Mouse (Mus musculus) ES-E14 (cell line): Measurements from ENCODE around the gene Cacna1d. TPM values are rescaled to one million over a fixed set of nuclear protein-coding genes. Genes with fewer than 3 reads are reported as not detected.
A peak's percentile ranks its signal among the peaks of the same experiment; 100 is the strongest.

ENCODE experiments used
- DNase-seq: peaks from one replicate; pipeline ENCODE4 v3.0.0-alpha.2; 2013; ENCODE audit warnings: low read depth, low spot score
- H3K27ac ChIP-seq: 2 replicates; pipeline ENCODE4 v1.5.1; 2012; ENCODE audit warnings: low read depth, mild to moderate bottlenecking, low read length, moderate library complexity, mixed read lengths; ENCODE audit not compliant: poor library complexity, insufficient read depth, severe bottlenecking
- H3K36me3 ChIP-seq: 2 replicates; pipeline ENCODE4 v1.6.1; 2012; ENCODE audit warnings: mild to moderate bottlenecking, low read length, moderate library complexity, mixed read lengths; ENCODE audit not compliant: control insufficient read depth, poor library complexity, insufficient read depth, severe bottlenecking
- H3K4me1 ChIP-seq, 2 experiments: fragments of 150-350 bp in 1 of 2; sonication (generic) in 1 of 2; 2 replicates each; pipeline ENCODE4 v1.6.1; 2012; ENCODE audit warnings: low read length in 2 of 2, mild to moderate bottlenecking in 1 of 2, mixed read lengths in 1 of 2; ENCODE audit not compliant: control insufficient read depth in 2 of 2, insufficient read depth in 2 of 2, poor library complexity in 1 of 2
- H3K4me3 ChIP-seq, 2 experiments: fragments of 150-350 bp in 1 of 2; sonication (generic) in 1 of 2; 2 replicates each; pipeline ENCODE4 v1.5.1; 2012; ENCODE audit warnings: low read length in 2 of 2, low read depth in 1 of 2, mild to moderate bottlenecking in 1 of 2, mixed read lengths in 1 of 2; ENCODE audit not compliant: insufficient read depth in 1 of 2, poor library complexity in 1 of 2, severe bottlenecking in 1 of 2
- H3K9ac ChIP-seq: 2 replicates; pipeline ENCODE4 v1.6.1; 2012; ENCODE audit warnings: low read depth, mild to moderate bottlenecking, low read length, mixed read lengths; ENCODE audit not compliant: poor library complexity, insufficient read depth, severe bottlenecking
- H3K9me3 ChIP-seq: fragments of 150-350 bp; sonication (generic); 2 replicates; pipeline ENCODE4 v1.6.1; 2012; ENCODE audit warnings: low read depth, mild to moderate bottlenecking, low read length; ENCODE audit not compliant: control insufficient read depth, insufficient read depth
- CHD2 ChIP-seq: IDR thresholded peaks from 2 replicates; pipeline ENCODE4 v1.6.1; 2014; ENCODE audit warnings: mild to moderate bottlenecking, low read depth, low read length, inconsistent platforms
- HCFC1 ChIP-seq: IDR thresholded peaks from 2 replicates; pipeline ENCODE4 v1.6.1; 2012; ENCODE audit warnings: low read length, inconsistent platforms, borderline replicate concordance; ENCODE audit not compliant: insufficient read depth
- MAFK ChIP-seq: IDR thresholded peaks from 2 replicates; pipeline ENCODE4 v1.6.1; 2014; ENCODE audit warnings: mild to moderate bottlenecking, low read depth, low read length, inconsistent platforms; ENCODE audit not compliant: insufficient read depth
- ZC3H11A ChIP-seq: IDR thresholded peaks from 2 replicates; pipeline ENCODE4 v1.6.1; 2012; ENCODE audit warnings: low read depth, mild to moderate bottlenecking, inconsistent platforms, low read length, borderline replicate concordance
- ZNF384 ChIP-seq: IDR thresholded peaks from 2 replicates; pipeline ENCODE4 v1.6.1; 2012; ENCODE audit warnings: low read depth, low read length, inconsistent platforms
- in situ Hi-C, 2 experiments: fragments of 600-800 bp; cut with MboI; formaldehyde crosslinking; loops; one replicate each; pipeline ENCODE4 v1.15.1; 2025; ENCODE audit warnings: low sequenced_read_pairs in 2 of 2, inconsistent platforms in 1 of 2; ENCODE audit not compliant: unreplicated experiment in 2 of 2
- total RNA-seq: library from RNA; depleted of rRNA; stranded (reverse); fragments of 300-350 nt; gene quantifications from 2 replicates; pipeline ENCODE4 v1.2.3, GENCODE M21; 2012

Gene Cacna1d
- total RNA-seq, 1 experiment: 0.36 TPM

DNA sequence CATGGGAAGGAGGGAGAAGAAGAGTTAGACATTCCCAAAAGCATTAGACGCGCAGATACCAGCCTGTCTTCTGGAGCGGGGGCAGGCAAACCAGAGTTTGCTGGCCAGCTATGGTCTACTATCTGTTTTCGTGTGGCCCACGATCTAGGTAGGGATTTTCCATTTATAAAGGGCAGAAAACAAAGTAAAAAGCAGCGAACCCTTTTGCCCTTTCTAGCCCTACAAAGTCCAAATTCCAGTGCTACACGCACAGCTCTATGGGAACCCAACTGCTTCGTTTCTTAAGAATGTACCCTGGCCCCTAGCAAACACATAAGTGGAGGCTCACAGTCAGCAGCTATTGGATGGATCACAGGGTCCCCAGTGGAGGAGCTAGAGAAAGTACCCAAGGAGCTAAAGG, 441.0 kb downstream of the Cacna1d start:
- no peak for TF ChIP-seq HCFC1
- TF ChIP-seq MAFK: no peak
- TF ChIP-seq ZNF384: no peak
- TF ChIP-seq CHD2: no peak
- no peak for TF ChIP-seq ZC3H11A
- no peak overlapping the region for H3K9ac ChIP-seq
- no peaks in the 10 kb centered on the region for H3K9me3 ChIP-seq
- no peak overlapping the region for H3K27ac ChIP-seq
- H3K36me3 ChIP-seq: no peaks in the 10 kb centered on the region
- no peak for DNase-seq
- in situ Hi-C loops: no loop called here
- H3K4me1 ChIP-seq: no peaks in the 10 kb centered on the region
- H3K4me3 ChIP-seq: no peak overlapping the region

DNA sequence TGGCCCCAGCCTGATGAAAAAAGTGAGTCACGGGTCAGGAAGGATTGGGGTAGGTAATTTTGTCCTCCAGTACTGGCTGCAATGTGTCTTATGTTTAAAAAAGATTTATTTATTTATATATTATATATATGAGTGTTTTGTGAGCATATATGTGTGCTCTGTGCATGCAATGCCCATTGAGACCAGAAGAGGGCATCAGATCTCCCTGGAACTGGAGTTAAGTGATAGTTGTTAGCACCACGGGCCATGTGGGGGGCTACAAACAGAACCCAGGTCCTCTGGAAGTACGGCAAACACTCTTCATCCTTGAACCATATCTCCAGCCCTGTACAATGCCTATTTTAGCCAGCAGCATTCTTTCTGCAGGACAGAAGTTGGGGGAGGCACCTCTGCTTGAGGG, 443.2 kb downstream of the Cacna1d start:
- no peaks in the 10 kb centered on the region for H3K9me3 ChIP-seq
- no peaks in the 10 kb centered on the region for H3K4me1 ChIP-seq
- no peak overlapping the region for H3K4me3 ChIP-seq
- TF ChIP-seq ZC3H11A (peak; percentile 17; the same call in 1 of the 2 replicates), CHD2 (no peak), HCFC1 (no peak)
- in situ Hi-C loops: no loop called here
- H3K27ac ChIP-seq: no peak overlapping the region
- no peaks in the 10 kb centered on the region for H3K36me3 ChIP-seq
- no peak overlapping the region for H3K9ac ChIP-seq
- DNase-seq: no peak

DNA sequence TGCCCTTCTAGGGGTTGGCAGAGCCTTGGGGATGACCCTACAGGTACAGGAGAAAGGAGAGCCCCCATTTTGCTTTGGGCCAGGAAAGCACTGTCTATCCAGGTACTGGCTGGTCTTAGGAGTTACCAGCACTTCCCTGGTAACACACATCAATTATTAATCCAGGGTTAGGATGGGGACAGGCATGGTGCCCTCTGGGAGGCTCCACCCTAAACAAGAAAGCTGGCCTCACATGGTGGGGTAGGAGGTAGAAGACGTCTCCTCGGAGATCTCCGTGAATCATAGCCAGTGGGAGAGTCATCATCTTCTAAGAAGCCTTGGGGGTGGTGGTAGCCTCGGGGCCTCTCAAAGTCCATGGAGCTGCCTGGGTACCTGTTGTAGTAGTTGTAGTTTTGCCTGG, 444.3 kb downstream of the Cacna1d start:
- H3K4me1 ChIP-seq: no peaks in the 10 kb centered on the region
- TF ChIP-seq MAFK (no peak), ZNF384 (no peak), ZC3H11A (no peak), HCFC1 (no peak), CHD2 (no peak)
- no peak for DNase-seq
- H3K4me3 ChIP-seq: no peak overlapping the region
- H3K9me3 ChIP-seq: no peaks in the 10 kb centered on the region
- H3K36me3 ChIP-seq: no peaks in the 10 kb centered on the region
- no peak overlapping the region for H3K27ac ChIP-seq
- in situ Hi-C loops: no loop called here
- no peak overlapping the region for H3K9ac ChIP-seq

DNA sequence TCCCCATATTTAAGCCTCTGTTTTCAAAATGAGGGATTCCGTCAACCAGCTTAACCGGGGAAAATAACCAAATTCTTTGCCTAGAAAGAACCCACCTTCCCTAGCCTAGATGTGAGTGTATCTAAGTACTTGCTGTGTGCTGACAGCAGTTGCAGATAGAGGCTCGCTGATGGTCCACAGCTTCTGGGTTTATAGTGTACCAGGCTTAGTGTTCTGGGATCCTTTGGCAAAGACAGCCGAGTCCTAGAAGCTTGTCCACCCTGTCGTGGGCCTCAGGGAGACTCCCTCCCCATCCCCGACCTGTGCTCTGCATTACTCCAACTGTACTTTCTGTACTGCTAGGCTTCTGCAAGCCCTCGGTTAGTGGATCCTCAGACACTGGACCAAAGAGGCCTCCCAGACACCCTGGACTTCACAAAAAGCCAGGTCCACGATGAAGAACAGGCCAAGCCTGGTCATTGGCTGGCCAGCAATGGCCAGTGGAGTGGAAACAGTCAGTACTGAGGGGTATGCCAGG, 445.5 kb downstream of the Cacna1d start:
- in situ Hi-C loops: no loop called here
- no peak for DNase-seq
- Histone ChIP-seq H3K4me1 (no peaks in the 10 kb centered on the region), H3K9ac (no peak overlapping the region), H3K27ac (no peak overlapping the region), H3K36me3 (no peaks in the 10 kb centered on the region), H3K9me3 (no peaks in the 10 kb centered on the region), H3K4me3 (no peak overlapping the region)
- TF ChIP-seq ZC3H11A: no peak
- TF ChIP-seq MAFK: no peak
- TF ChIP-seq ZNF384: no peak
- TF ChIP-seq HCFC1: no peak
- TF ChIP-seq CHD2: no peak

DNA sequence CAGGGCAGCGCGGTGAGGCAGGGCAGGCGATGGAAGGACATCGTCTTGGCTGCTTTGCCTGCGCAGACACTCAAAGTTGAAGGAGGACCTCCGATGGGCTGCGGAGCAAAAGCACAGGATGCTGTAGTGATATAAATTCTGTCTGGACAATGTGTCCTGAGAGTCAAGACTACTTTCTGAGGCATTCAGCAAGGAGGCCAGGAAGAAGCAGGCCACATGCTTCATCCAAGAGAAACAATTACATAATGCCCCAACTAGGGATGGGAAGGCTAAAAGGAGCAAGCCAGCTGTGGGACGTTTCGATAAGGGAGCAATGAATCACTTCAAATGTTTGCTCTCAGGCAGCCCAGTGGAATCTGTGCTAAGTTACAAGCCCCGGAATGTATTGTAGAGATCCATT, 446.0 kb downstream of the Cacna1d start:
- no peak overlapping the region for H3K27ac ChIP-seq
- H3K4me3 ChIP-seq: no peak overlapping the region
- no peak overlapping the region for H3K9ac ChIP-seq
- no peaks in the 10 kb centered on the region for H3K4me1 ChIP-seq
- no peaks in the 10 kb centered on the region for H3K9me3 ChIP-seq
- H3K36me3 ChIP-seq: no peaks in the 10 kb centered on the region
- TF ChIP-seq ZNF384: no peak
- in situ Hi-C loops: no loop called here
- DNase-seq: no peak
